Comparison of ENCODE assay signal across 20 mouse cellular contexts in genomic region chr10:43695470-43695869, GRCm38 (mm10).
DNase-seq lines count a peak whose midpoint lies in the region; ATAC-seq lines count a peak whose summit lies in the region.
"Had no signal": no experiment of that assay in that cellular context is flagged by ENCODE, and none has a peak within 500 bp of the region (broad histone marks: within the 10 kb centered on the region; RNA-seq: fewer than 3 reads in every experiment).

No protein-coding gene starts in this region.

- no peak overlapping the region for H3K4me2 ChIP-seq in kidney, embryonic 16.5 days (replicated peaks; ENCODE audit: low read depth, low read length)
- H3K4me2 ChIP-seq: hindbrain, embryonic 15.5 days; liver, embryonic 15.5 days had no signal

- intact Hi-C loops in left cerebral cortex, postnatal 4 days (cut with DNase I) = no loop called here

- H3K9me3 ChIP-seq in kidney, embryonic 16.5 days (ENCODE audit: low read length) = no peaks in the 10 kb centered on the region
- H3K9me3 ChIP-seq: forebrain, embryonic 10.5 days; heart, embryonic 10.5 days; hindbrain, embryonic 15.5 days; liver, embryonic 15.5 days had no signal

- H3K4me1 ChIP-seq in kidney, embryonic 16.5 days (ENCODE audit: insufficient read depth, low read length) = peaks cover 17% of the 10 kb centered on the region
- H3K4me1 ChIP-seq: hindbrain, embryonic 15.5 days had no signal

- no peaks in the 10 kb centered on the region for H3K27me3 ChIP-seq in kidney, embryonic 16.5 days (ENCODE audit: insufficient read depth, low read length)
- H3K27me3 ChIP-seq: hindbrain, embryonic 15.5 days had no signal

- WGBS in kidney, embryonic 16.5 days = 63% methylated on average over 10 of the region's 10 CpGs

- no peak overlapping the region for H3K4me3 ChIP-seq in kidney, embryonic 16.5 days (ENCODE audit: low read length)
- H3K4me3 ChIP-seq: forebrain, embryonic 10.5 days; heart, embryonic 10.5 days; hindbrain, embryonic 15.5 days; left cerebral cortex, adult 2 months; liver, embryonic 15.5 days had no signal

- no peak for ATAC-seq in kidney, embryonic 16.5 days (ENCODE audit: low FRiP score, low TSS enrichment)
- ATAC-seq: forebrain, postnatal 0 days had no signal

- DNase-seq in cerebellum, postnatal 10 days = peak; percentile 31 to 33
- DNase-seq in cerebellum, adult 18-20 months = no peak
- peak; percentile 27 for DNase-seq in kidney, adult 11 months
- DNase-seq in kidney, adult 9 months = peak; percentile 26
- DNase-seq in left cerebral cortex, postnatal 4 days = no peak
- DNase-seq in yolk sac, embryonic 10.5 days (ENCODE audit: low spot score) = no peak
- DNase-seq: adrenal gland, adult 2 months; cerebellum, adult 11-12 months; forebrain, postnatal 0 days; liver; lung, postnatal 4 days; midbrain, embryonic 14.5 days; right cerebral cortex, postnatal 25 days; thymus, postnatal 14 days had no signal

- no peak overlapping the region for H3K9ac ChIP-seq in kidney, embryonic 16.5 days (replicated peaks; ENCODE audit: low read length)
- H3K9ac ChIP-seq: forebrain, postnatal 0 days; hindbrain, embryonic 15.5 days had no signal

- no peak overlapping the region for H3K27ac ChIP-seq in kidney, embryonic 16.5 days (ENCODE audit: low read length)
- H3K27ac ChIP-seq: forebrain, embryonic 10.5 days; hindbrain, embryonic 15.5 days; left cerebral cortex, adult 2 months had no signal

- H3K36me3 ChIP-seq in kidney, embryonic 16.5 days (ENCODE audit: insufficient read depth, low read length) = no peaks in the 10 kb centered on the region
- H3K36me3 ChIP-seq: forebrain, embryonic 10.5 days; heart, embryonic 10.5 days; hindbrain, embryonic 15.5 days; liver, embryonic 15.5 days had no signal

Comparison
In these comparisons a context has a peak if more than half of its experiments do, and no peak if none do; other contexts are left out.
1. DNase-seq: peak in cerebellum, postnatal 10 days (2 of 2), kidney, adult 11 months (single experiment) and kidney, adult 9 months (single experiment); none in cerebellum, adult 18-20 months (0 of 2), left cerebral cortex, postnatal 4 days (single experiment) and yolk sac, embryonic 10.5 days (single experiment).